Mouse (Mus musculus) left cerebral cortex, adult 11 months (tissue): ENCODE measurements around the gene Gpx8.

Experiments used
- DNase-seq: peaks from one replicate; pipeline ENCODE4 v3.0.0; 2022; ENCODE audit warnings: low spot score

The Gpx8 gene

GRCm38 (mm10) chr13:113046211-113046883 is at the start of gene Gpx8:
Gene Gpx8, minus strand, starts transcription at chr13:113046410.
- no peak for DNase-seq

- DNase-seq, result no peak
Measured at GRCm38 (mm10) chr13:113094618-113095017, 48.4 kb upstream of the Gpx8 start.

DNA sequence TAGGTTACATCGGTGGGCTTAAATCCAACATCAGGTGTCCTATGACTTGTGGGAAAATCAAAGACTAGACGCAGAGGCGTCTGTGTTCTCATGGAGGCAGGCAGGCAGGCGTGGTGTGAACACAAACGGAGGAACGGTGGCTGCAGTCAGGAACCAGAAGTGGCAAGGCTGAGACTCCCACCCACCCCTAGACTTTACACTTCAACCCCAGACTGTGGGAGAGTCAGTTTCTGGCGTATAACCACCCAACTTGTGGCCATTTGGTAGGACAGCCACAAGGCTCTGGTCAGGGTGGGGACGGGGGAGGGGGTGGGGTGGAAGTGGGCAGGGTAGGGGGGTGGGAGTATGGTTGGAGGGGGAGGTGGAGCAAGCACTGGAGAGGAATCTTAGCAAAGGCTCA is 44.3 kb upstream of the Gpx8 start:
- no peak for DNase-seq

GRCm38 (mm10) chr13:113087226-113088017 is 41.2 kb upstream of the Gpx8 start:
- no peak for DNase-seq

DNA sequence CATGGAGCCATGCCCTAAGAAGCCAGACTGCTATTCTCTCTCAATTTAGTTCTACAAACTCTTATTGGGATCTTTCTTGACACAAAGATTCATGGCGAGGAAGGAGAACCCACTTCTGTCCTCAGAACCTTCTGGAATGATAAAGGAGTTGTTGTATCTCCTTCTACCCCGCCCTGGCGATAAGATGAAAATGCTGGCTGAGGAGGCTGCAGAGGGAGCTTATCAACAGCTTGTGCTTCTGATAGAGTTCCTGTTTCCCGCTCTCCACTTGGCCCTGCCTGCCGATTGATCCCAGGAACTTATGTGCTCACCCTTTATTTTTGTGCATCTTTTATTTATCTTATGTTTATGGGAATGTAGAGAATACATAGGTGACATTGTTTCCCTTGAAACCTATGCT is 38.5 kb upstream of the Gpx8 start:
- DNase-seq, result no peak

- DNase-seq, result no peak
Measured at GRCm38 (mm10) chr13:113082101-113082500, 35.9 kb upstream of the Gpx8 start.

DNA sequence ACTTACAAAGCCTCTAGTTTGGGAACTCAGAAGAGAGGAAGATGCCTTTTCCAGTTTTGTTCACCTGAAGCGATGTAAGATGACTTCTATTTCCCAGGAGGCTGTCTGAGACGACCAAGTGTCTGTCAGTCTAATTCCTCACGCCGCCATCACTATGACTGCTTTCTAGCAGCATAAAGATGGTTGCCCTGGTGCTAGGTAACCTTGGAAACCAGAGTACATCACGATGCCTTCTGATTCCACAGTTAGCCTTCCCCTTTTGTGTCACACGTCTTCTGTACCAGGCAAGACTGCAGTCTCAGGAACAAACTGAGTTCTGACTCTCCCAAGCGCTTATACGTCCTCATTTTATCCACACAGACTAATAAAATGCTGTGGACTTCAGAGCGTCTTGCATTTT is 32.8 kb upstream of the Gpx8 start:
- DNase-seq, result no peak

- DNase-seq, result no peak
Measured at GRCm38 (mm10) chr13:113064542-113064941, 18.3 kb upstream of the Gpx8 start.

DNA sequence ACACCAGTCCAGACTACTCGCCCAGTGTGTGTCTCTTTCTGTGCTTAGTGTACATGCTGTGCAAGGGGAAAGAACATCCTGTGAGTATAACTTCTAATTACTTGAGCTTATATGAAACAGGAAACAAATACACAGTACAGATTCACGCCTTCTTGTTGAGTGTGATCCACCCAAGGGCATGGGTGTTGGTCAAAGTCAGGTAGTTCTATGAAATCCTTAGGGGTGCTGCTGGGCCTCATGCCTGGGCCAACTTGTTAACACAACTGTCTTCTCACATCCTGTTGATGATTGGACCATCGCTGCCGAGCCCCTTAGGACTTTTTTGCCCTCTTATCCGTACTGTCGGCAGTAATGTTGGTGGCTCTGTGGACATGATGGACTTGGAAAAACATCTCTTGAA is 15.5 kb upstream of the Gpx8 start:
- DNase-seq, result no peak

GRCm38 (mm10) chr13:113055826-113056225 is 9.6 kb upstream of the Gpx8 start:
- DNase-seq, result no peak

- no peak for DNase-seq
Measured at GRCm38 (mm10) chr13:113054230-113054629, 8.0 kb upstream of the Gpx8 start.

DNA sequence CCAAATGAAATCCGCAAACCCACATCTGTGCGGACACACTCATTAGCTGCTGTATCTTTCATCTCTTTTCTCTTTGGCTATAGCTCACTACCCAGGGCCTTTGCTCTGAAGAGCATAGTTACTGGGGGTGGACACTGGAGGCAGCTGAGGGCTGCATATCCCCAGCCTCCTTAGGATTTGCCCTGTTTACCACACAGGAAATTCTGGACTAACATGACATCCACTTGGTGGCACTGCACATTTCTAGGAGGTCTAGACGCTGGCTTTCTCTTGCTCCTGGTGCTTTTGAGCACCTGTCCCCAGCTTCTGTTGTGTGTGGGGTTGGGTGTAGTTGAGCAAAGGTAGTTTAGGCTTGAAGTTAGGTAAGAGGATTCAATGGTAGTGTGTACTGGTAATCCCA is 1.4 kb upstream of the Gpx8 start:
- no peak for DNase-seq

DNA sequence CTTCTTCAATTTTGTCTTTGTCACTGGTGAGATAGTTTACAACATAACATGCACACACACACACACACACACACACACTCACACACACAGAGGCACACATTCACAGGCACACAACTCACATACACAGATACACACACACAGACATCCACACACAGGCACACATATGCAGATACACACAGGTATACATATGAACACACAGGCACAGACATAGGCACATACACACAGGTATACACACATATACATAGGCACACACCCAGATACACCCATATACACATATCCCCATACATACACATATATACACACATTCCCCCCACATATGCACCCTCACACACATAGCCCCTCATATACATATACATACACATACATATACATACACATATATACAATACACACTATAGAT is 808 bp upstream of the Gpx8 start:
- no peak for DNase-seq

DNA sequence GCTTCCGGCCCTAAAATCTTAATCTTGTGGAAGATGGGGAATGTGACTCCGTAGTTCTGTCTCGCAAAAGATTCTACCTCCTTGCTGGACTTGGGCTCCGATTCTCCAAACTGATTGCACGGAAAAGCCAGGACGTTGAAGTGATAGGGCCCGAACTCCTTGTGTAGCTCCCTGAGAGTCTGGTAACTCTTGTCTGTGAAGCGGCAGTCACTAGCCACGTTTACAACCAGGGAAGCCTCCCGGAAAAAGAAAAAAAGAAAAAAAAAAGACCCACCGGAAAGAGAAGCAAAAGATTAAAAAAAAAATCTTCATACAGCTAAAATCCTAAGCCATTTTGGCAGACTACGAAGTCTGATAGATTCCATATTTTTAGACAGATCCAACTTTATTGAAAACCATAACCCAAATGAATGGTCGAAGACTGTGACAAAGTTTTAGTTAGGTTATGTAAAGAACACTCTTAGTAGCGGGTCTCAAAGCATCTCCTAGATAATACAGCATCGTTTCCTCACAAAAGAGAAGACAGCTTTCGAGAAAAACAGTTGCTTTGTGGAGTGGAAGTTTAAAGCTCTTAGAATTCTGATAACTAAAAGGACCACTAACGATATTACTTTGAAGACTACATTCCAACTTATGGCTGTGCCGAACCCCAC is 626 bp downstream of the Gpx8 start:
- no peak for DNase-seq

DNA sequence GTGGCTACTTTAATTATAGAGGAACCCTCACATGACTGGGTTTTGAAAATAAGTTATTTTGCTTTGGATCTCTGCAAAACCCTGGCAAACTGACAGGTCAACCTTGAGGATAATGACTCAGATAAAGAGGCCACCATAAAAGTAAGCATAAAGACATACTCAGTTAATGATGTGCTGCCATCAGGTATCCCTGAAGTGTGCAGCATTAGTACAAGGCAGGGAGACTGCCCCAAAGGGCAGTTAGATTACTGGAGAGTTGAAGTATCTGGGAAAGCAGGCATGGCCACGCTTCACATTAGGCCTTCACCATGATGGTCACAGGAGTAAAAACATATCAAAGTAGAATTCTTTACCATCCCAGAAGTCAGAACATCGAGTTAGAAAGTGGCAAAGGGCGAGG is 1.3 kb downstream of the Gpx8 start:
- no peak for DNase-seq

- DNase-seq, result peak; percentile 71
Measured at GRCm38 (mm10) chr13:113035852-113036251, 10.4 kb downstream of the Gpx8 start.

DNA sequence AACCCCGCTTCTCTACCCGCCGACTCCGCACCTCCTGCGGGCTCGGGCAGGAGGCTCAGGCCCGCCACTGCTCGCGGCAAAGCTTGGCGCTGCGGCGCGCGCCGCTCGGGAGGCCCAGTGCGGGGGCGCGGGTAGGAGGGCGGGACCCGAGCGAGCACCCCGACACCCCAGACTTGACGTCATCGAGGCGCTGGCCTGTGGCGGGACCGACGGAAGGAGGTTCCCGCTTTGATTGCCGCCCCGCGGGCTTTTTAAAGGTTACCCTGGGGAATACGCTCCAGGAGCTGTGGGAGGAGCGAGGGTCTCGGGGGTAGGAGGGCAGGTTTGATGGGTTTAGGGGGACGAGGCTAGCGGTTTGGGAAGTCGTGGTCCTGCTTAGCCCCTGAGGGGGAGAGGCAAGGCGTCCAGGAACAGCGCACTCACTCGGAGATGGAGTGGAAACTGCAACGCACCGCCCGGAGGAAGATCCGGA is 11.2 kb downstream of the Gpx8 start, which contains the start of gene Cdc20b:
Gene Cdc20b (plus strand): TSS at position 162 of the 472 bp plus-strand sequence.
- DNase-seq, result no peak

DNA sequence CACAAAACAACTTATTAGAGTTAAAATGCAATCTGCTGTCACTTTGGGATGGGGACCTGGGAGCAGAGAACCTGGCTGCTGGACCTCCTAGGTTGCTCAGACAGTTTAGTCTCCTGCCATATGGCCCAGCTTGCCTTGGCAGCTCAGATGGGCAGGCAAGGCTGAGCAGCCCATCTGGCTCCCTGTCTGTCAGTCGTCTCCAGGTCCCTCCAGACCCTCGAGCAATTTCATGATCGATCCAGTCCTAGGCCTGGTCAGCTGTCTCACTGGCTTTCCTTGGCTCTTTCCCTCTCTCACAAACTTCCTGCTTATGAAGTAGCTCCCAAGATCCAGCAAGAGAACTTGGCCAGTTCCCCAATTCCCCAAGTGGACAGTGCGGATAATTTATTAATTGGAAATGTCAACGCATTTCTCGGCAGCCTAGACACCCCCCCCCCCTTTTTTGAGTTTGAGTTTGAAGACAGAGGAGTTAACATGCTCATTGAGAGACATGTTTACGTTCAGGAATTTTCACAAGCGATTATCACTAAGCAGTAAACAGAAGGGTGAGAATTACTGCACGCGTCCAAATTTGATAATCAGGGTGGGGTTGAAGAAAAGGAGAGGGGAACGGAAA is 11.8 kb downstream of the Gpx8 start:
- DNase-seq, result no peak

DNA sequence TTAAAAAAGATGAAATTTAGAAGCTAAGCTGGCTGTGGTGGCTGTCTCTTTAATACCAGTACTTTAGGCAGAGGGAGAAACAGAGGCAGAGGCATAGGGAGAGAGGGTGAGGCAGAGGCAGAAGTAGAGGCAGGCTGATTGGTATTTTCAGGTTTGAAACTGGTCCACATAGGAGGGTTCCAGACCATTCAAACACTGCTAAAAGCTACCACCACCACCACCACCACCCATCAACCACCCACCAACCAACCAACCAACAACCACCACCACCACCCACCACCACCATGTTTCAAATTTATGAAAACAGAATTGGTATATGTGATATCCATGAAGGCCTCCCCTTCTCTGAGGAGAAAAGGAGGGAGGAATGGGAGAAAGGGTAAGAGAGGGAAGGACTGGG is 13.4 kb downstream of the Gpx8 start:
- DNase-seq, result no peak

GRCm38 (mm10) chr13:113031792-113032571 is 14.2 kb downstream of the Gpx8 start:
- DNase-seq, result no peak

DNA sequence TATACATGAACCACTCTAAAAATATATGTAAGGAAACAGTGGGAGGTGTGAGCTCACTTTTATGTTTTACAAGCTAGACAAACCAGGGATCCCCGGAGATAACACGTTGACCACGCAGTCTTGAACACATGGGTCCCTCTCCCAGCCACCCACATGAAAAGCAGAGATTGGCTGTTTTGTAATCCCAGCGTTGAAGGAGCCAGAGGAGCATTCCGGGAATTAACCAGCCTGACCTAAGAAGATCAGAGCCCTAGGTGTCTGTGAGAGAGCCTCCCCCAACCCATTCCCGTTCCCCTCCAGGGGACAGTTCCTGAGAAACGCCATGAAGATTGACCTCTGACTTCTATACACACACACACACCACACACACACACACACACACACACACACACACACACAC is 14.9 kb downstream of the Gpx8 start:
- DNase-seq, result no peak
